Mouse (Mus musculus) embryonic stem cell, embryonic (primary cell): Measurements from ENCODE around the gene Csk.

Experiments
- CTCF ChIA-PET, 4 experiments: fragments of 300-600 bp in 2 of 4; fragments of 350-600 bp in 2 of 4; sonication (Branson Sonifier 250); formaldehyde crosslinking; loops; one replicate each; lab custom pipeline; 2022; ENCODE audit warnings: inconsistent platforms in 2 of 4; lab: Charles Lee
- POLR2A ChIA-PET, 4 experiments: fragments of 300-600 bp in 2 of 4; fragments of 350-600 bp in 2 of 4; sonication (Branson Sonifier 250); formaldehyde crosslinking; loops; one replicate each; lab custom pipeline; 2022; ENCODE audit warnings: antibody characterized with exemption in 4 of 4, inconsistent platforms in 1 of 4; lab: Charles Lee

The Csk gene

DNA sequence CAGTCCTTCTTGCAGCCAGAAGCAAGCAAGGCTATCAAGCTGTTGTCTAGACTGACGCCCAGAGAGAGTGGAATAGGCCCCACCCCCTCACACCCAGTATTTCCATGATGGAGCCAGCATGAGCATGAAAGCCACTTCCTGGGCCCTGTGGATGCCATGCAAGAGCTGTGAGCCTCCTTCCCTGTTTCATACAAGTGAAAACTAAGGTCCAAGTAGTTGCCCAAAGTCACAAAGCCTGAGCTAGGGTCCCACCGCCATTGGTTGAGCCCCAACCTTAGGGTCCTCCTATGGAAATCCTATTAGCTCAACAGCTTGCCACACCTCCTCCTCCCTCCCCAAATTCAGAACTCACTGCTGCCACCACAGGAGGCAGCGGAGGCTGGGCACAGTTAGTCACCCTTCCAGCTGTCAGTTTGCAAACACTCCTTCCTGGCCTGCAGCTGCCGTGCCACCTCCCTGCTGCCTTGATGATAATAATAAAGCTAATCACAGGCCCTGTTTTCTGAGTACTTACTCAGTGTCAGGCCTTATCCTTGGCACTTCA, 19.9 kb downstream of the Csk start:
- CTCF ChIA-PET, result interaction anchor here (0.5 to 1.6 kb wide), 10 partner anchors 9 to 112 kb away, joined by 3 to 7 read pairs (median 3); partner anchors contain the start of genes Csk (in 3 of the 4) and Cox5a (in 1 of the 4)
- POLR2A ChIA-PET, result interaction anchor here in 2 of 4 experiments (0.7 to 1.7 kb wide), 7 partner anchors 10 to 113 kb away, joined by 3 to 6 read pairs (median 3); partner anchors contain the start of genes Cox5a (in 1 of the 2) and Edc3 (in 1 of the 2)

DNA sequence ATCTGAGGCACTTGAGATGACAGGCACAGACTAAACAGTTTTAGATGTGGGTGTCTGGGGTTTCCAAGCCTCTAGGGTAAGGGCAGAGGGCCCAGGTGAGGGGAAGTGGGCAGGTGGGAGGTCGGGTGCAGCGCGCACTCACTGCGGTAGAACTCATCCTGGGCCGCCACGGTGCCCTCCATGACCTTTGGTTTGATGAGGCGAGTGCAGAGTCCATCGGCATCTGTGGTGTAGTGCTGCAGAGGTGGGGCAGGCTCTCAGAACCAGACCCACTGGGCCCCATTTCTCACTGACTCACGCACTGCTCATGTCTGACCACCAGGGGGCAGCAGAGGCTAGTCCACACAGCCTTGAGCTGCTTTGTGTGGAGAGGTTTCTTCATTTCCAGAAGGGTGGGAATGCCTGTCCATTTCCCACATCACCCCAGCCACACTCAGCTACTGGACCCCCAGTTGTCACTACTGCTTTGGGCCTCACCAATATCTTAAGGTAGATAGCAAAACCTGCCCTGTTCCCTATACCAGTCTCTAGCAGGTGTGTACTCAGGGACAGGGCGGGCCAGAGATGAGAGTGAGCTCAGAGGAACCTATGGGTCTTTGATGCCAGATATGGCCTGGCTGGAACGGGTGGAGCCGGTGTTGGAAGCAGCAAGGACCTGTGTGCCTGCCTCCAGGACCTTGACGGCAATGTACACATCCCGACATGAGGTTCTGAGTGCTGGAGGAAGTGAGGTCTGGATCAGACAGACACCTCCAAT, 24.1 kb downstream of the Csk start:
- CTCF ChIA-PET, result interaction anchor here (0.5 to 3.5 kb wide), 88 partner anchors 8 to 539 kb away, joined by 3 to 38 read pairs (median 4); partner anchors contain the start of genes Csk (in 4 of the 4), Cplx3 (in 3 of the 4), Lman1l (in 3 of the 4) and Scamp5 (in 2 of the 4)
- POLR2A ChIA-PET, result interaction anchor here (0.6 to 1.5 kb wide), 11 partner anchors 9 to 218 kb away, joined by 3 to 12 read pairs (median 3); partner anchors contain the start of genes Cox5a (in 1 of the 4), Csk (in 1 of the 4), Lman1l (in 1 of the 4) and Mpi (in 1 of the 4)

- CTCF ChIA-PET, result interaction anchor here (0.6 to 3.5 kb wide), 39 partner anchors 8 to 332 kb away, joined by 3 to 38 read pairs (median 6); partner anchors contain the start of genes Csk (in 3 of the 4), Lman1l (in 2 of the 4), Scamp5 (in 1 of the 4) and Ulk3 (in 1 of the 4)
Observed at GRCm38 (mm10) chr9:57628717-57629116, 24.7 kb downstream of the Csk start.

GRCm38 (mm10) chr9:57627892-57628291, 25.5 kb downstream of the Csk start:
- ChIA-PET POLR2A (no interaction called here), CTCF (interaction anchor here in 2 of 4 experiments (1.1 to 3.5 kb wide), 3 partner anchors 10 to 61 kb away, joined by 3 to 38 read pairs (median 11); partner anchors contain the start of gene Csk (in 1 of the 2))

More at GRCm38 (mm10) chr9:57628717-57629116, 24.7 kb downstream of the Csk start:
- POLR2A ChIA-PET, result interaction anchor here (0.6 to 1.5 kb wide), 8 partner anchors 8 to 218 kb away, joined by 3 to 12 read pairs (median 4); partner anchors contain the start of genes Cox5a (in 1 of the 4), Csk (in 1 of the 4), Lman1l (in 1 of the 4) and Mpi (in 1 of the 4)

DNA sequence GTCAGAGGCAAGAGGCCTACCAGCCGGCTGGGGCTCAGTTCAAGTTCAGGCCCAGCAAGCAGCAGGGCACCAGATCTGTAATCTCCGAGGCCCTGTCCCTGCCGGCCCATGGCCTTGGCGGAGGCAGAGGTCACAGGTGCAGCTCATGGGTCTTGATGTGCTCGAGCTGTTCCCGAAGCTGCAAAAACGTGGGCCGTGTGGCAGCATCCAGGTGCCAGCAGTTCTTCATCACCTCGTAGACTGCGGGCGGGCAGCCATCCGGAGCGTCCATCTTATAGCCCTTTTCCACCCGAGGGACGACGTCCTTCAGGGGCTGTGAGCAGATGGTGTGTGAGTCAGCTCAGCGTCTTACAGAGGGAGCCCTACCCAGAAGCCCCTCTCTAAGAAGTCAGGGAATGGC, 26.2 kb downstream of the Csk start:
- ChIA-PET POLR2A (interaction anchor here in 1 of 4 experiments (0.5 to 2.0 kb wide), 2 partner anchors 26 to 43 kb away, joined by 5 read pairs; partner anchors contain the start of gene Csk), CTCF (interaction anchor here in 1 of 4 experiments (3.5 kb wide), 1 partner anchor 27 kb away, joined by 38 read pairs; the partner anchor contains the start of gene Csk)

GRCm38 (mm10) chr9:57625674-57626500, 27.5 kb downstream of the Csk start:
- POLR2A ChIA-PET, result interaction anchor here in 3 of 4 experiments (0.5 to 2.0 kb wide), 7 partner anchors 20 to 167 kb away, joined by 3 to 5 read pairs (median 3); partner anchors contain the start of genes Cox5a (in 1 of the 3) and Csk (in 1 of the 3)
- CTCF ChIA-PET, result interaction anchor here in 3 of 4 experiments (0.5 to 1.5 kb wide), 3 partner anchors 12 to 366 kb away, joined by 3 to 6 read pairs (median 5); no protein-coding TSS in a partner anchor

DNA sequence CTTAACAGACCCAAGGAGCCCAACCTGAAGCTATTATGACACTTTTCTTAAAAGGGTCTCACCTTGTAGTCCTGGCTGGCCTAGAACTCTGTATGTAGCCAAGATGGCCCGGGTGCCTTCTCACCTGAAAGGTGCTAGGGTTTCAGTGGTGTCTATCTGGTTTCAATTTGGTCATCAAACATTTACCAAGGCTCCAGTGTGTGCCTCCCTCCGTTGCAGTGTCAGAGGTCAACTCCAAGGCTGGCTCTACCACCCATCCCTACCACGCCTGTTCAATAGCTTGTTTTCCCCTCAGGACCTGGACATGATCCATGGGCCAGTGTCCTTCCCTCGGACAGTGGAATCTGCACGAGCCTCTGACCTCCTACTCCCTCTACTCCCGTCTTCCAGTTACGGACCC, 29.1 kb downstream of the Csk start:
- ChIA-PET CTCF (interaction anchor here in 2 of 4 experiments (1.3 to 1.5 kb wide), 2 partner anchors 9 to 139 kb away, joined by 3 to 4 read pairs; no protein-coding TSS in a partner anchor), POLR2A (interaction anchor here in 1 of 4 experiments (1.0 to 1.3 kb wide), 2 partner anchors 29 to 31 kb away, joined by 3 read pairs; partner anchors contain the start of gene Csk)

DNA sequence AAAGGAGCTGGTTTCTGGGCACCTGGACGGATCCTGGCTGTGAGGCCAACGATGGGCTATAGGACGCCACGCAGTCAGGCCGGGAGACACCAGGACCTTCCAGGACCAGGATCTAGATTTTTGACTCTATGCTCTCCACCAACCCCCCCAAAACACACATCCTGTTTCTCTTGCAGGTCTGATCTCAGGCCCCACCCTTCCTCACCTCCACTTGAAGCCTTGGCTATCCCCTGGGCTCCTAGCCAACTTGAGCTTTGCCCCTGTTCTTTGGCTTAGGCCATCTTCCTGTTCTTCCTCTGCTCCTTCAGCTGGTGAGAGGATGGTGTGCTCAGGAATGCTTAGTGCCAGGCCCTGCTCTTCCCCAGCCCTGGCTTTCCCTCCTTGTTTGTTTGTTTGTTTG, 32.8 kb downstream of the Csk start, which contains the start of gene Lman1l:
Gene Lman1l (minus strand): TSS at position 101 of the 400 bp plus-strand sequence.
- POLR2A ChIA-PET, result interaction anchor here in 3 of 4 experiments (0.6 to 1.7 kb wide), 4 partner anchors 9 to 161 kb away, joined by 3 to 7 read pairs (median 5); partner anchors contain the start of gene Rpp25 (in 1 of the 3)
- CTCF ChIA-PET, result interaction anchor here (0.5 to 2.1 kb wide), 6 partner anchors 8 to 1409 kb away, joined by 3 to 12 read pairs (median 8); no protein-coding TSS in a partner anchor

GRCm38 (mm10) chr9:57618854-57619253, 34.6 kb downstream of the Csk start:
- POLR2A ChIA-PET, result interaction anchor here in 2 of 4 experiments (0.6 to 1.5 kb wide), 5 partner anchors 13 to 77 kb away, joined by 3 read pairs; partner anchors contain the start of gene Cplx3 (in 1 of the 2)
- CTCF ChIA-PET, result interaction anchor here (0.6 to 2.4 kb wide), 7 partner anchors 10 to 984 kb away, joined by 3 to 15 read pairs (median 6); no protein-coding TSS in a partner anchor

- ChIA-PET POLR2A (interaction anchor here in 2 of 4 experiments (0.7 to 1.5 kb wide), 4 partner anchors 12 to 114 kb away, joined by 3 to 4 read pairs (median 3); partner anchors contain the start of genes Cplx3 (in 1 of the 2) and Rpp25 (in 1 of the 2)), CTCF (interaction anchor here in 3 of 4 experiments (0.6 to 2.4 kb wide), 7 partner anchors 11 to 101 kb away, joined by 3 to 15 read pairs (median 3); partner anchors contain the start of gene Csk (in 1 of the 3))
Observed at GRCm38 (mm10) chr9:57617556-57618169, 35.8 kb downstream of the Csk start.

GRCm38 (mm10) chr9:57614786-57615185, 38.6 kb downstream of the Csk start:
- ChIA-PET CTCF (interaction anchor here in 3 of 4 experiments (0.6 to 3.4 kb wide), 5 partner anchors 14 to 92 kb away, joined by 3 to 11 read pairs (median 3); no protein-coding TSS in a partner anchor), POLR2A (interaction anchor here in 2 of 4 experiments (0.6 to 1.1 kb wide), 2 partner anchors 17 to 318 kb away, joined by 3 to 4 read pairs; no protein-coding TSS in a partner anchor)

- POLR2A ChIA-PET, result interaction anchor here in 2 of 4 experiments (0.7 to 1.4 kb wide), 3 partner anchors 9 to 111 kb away, joined by 3 to 6 read pairs (median 4); partner anchors contain the start of gene Rpp25 (in 1 of the 2)
- CTCF ChIA-PET, result interaction anchor here (0.6 to 3.4 kb wide), 6 partner anchors 12 to 45 kb away, joined by 3 to 11 read pairs (median 5); no protein-coding TSS in a partner anchor
Observed at GRCm38 (mm10) chr9:57613975-57614374, 39.5 kb downstream of the Csk start.

GRCm38 (mm10) chr9:57612587-57612986, 40.8 kb downstream of the Csk start:
- ChIA-PET POLR2A (interaction anchor here in 2 of 4 experiments (0.6 kb wide), 2 partner anchors 96 to 276 kb away, joined by 3 to 6 read pairs; no protein-coding TSS in a partner anchor), CTCF (interaction anchor here in 3 of 4 experiments (0.6 to 3.4 kb wide), 3 partner anchors 17 to 92 kb away, joined by 3 to 11 read pairs (median 4); no protein-coding TSS in a partner anchor)

DNA sequence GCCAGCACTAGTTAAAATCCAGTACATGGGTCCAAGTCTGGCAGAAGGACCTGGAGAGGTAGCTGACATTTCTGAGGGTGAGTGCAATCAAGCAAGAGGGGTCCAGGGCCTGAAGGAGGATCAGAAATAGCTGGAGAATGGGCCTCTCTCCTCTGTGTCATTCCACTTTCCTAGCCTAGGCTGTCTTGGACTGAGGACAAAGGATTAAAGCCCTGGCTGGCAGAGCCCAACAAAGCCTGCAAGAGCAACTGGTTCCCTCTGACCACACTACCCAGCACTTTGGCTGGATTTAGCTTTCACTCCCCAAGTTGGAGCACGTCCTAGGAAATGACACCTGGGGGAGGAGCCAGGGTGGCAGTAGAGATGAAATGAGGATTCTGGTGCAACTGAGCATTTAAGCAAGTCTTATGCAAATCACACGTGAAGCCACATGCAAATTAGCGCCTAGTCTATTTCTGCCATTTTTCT, 43.0 kb downstream of the Csk start:
- POLR2A ChIA-PET, result interaction anchor here in 2 of 4 experiments (0.5 to 1.6 kb wide), 4 partner anchors 21 to 645 kb away, joined by 3 read pairs; partner anchors contain the start of genes Csk (in 1 of the 2) and Ulk3 (in 1 of the 2)
- CTCF ChIA-PET, result interaction anchor here in 3 of 4 experiments (0.6 to 1.4 kb wide), 6 partner anchors 8 to 1315 kb away, joined by 3 to 11 read pairs (median 4); no protein-coding TSS in a partner anchor

- CTCF ChIA-PET, result interaction anchor here in 3 of 4 experiments (0.6 to 1.4 kb wide), 4 partner anchors 9 to 1316 kb away, joined by 4 to 7 read pairs (median 4); no protein-coding TSS in a partner anchor
- POLR2A ChIA-PET, result interaction anchor here in 1 of 4 experiments (0.5 to 1.6 kb wide), 3 partner anchors 20 to 645 kb away, joined by 3 read pairs; partner anchors contain the start of genes Csk and Ulk3
Observed at GRCm38 (mm10) chr9:57609803-57610202, 43.6 kb downstream of the Csk start.
